Mouse (Mus musculus) brain, embryonic 18.5 days (tissue): Measurements from ENCODE around the gene Mfng.
A peak's percentile ranks its signal among the peaks of the same experiment; 100 is the strongest.

Source experiments
- DNase-seq: peaks from one replicate; pipeline ENCODE4 v3.0.0-alpha.2; 2012; ENCODE audit warnings: low read depth, low spot score

Mfng gene

DNA sequence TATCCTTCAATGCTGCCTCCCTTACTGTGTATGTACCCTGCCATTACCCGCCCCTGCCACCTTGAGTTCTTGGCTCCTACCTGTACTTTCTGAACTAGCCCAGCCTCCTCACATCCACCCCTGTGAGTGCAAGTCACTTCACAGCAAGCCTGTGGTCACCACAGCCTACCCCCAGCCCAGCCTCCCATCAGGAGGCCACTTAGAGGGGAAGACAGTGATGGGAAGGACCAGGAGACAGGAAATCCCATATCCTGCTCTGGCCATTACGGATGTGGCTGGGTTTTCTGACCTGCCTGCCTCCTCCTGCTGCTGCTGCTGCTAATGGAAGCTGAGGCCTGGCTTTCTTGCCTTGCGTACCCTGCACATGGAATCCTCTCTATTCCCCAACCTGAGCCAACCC is 14.8 kb upstream of the Mfng start:
- DNase-seq = no peak

- DNase-seq = no peak
Measured at GRCm38 (mm10) chr15:78787287-78787856, 14.1 kb upstream of the Mfng start.

- no peak for DNase-seq
Measured at GRCm38 (mm10) chr15:78786411-78786818, 13.1 kb upstream of the Mfng start.

GRCm38 (mm10) chr15:78785961-78786360 is 12.7 kb upstream of the Mfng start:
- no peak for DNase-seq

DNA sequence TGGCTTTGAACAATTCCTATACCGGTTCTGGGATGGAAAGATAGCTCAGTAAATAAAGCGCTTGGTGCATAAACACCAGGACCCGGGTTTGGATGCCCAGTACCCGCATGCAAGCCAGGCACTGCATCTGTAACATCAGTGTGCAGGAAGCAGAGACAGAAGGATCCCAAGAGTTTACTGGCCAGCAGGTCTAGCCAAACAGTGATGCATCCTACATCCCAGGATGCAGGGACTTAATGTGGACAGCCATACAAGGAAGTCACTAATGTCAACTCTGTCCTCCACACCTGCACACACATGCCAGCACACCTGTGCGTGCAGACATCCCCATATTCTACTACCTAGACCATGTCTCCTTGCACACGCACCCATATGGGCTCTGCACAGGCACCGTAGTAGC is 12.0 kb upstream of the Mfng start:
- no peak for DNase-seq

DNA sequence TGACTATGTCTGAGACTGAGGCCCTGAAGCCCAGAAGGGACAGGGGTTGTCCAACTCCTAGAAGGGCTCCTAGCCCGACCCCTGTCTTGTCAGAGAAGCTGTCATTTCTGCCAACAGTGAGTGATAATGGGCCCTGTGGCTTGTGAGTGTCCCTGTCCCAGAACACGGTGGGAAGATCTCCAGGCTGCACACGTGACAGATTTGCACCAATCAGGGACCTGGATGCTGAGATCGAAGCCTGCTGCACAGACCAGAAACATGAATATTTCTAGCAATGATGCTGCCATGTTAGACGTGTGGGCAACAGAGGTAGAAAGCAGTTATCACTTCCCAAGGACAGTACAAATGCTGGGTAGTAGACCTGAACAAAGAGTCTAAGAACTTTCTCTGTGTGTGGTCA is 11.2 kb upstream of the Mfng start:
- no peak for DNase-seq

DNA sequence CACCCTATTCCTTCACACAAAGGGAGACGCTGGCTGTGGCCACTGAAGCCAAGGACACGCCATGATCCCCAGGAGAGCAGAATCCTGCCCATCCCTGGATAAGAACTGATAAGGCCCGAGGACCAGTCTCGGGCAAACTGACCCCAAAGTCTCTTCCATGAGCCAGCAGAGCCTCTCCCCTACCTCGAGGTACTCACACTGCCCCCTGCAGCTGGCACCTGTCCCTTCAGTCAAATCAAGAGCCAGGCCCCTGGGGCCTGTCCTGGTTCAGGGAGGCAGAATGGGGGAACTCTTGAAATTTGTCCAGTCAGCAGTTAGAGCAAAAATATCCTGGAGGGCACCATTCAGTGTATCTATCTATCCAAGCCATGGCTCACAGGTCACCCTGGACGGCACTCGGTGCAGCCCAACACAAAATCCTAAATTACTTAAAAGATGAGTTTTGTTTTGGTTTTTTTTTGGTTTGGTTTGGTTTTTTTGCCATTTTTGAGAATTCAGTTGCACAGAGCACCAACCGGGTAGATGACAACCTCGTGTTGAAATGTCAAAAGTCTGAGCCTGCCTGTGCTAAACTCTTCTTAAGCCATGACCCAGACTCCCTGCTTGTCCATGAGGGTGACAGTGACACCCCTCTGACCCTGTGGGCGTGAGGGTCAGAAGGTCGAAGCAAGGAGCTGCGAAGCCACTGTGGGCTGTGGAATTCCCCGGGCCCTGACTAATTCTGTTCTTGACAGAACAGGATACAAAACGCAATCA is 9.3 kb upstream of the Mfng start:
- no peak for DNase-seq

GRCm38 (mm10) chr15:78780908-78781307 is 7.6 kb upstream of the Mfng start:
- no peak for DNase-seq

DNA sequence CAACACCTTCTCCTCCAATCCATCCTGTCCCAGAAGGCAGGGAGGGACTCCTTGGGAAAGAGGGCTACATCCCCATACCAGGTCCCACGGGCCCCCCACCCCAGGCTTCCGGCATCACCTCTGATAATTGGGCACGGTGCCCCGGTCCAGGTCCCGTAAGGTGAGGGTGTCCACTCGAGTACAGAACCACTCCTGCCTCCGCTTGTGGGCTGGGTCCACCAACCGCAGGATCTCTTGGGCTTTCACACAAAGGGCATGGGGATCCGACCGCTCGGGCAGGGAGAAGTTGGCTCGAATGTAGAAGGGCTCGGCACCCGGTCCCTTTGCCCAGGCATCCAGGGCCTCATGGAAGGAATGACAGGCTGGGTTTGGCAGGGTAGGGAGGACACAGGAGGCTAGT is 7.1 kb upstream of the Mfng start:
- DNase-seq = no peak

DNA sequence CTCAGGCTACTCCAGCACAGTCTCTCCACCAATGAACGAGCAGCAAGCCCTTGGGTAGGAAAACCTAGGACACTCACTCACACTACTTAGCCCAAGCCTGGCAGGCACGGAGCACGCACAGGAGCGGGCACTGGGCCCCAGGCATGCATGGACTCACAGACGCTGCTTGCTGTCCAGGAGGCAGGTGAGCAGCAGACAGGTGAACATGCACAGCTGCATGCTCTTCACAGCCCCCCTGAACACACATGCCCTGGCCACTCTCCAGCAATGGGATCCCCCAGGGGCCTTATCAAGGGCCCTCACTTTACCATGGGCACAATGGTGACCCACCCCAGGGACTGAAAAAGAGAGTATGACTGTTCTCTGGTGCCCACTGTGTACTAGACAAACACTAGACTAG is 6.4 kb upstream of the Mfng start:
- no peak for DNase-seq

DNA sequence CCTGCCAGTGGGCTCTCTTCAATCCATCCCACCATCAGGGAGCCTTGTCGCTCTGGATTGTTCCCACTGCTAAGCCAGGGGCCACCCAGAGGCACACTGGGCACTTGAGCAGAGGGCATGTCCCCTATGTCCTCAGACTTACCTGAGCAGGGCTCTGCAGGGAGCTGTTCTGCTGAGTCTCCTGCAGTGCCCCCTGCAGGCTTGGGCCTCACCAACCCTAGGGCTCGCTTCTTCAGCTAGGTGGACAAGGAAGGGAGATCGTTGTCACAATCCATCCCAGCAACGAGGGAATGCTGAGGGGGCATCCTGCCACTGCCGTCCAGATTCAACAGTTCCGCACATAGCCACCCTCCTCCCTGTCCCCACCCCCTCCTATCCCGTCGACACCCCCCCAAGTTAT is 6.0 kb upstream of the Mfng start:
- DNase-seq = no peak

- DNase-seq = peak; percentile 39
Measured at GRCm38 (mm10) chr15:78778077-78778870, 5.0 kb upstream of the Mfng start.

- no peak for DNase-seq
Measured at GRCm38 (mm10) chr15:78772856-78773255, 419 bp downstream of the Mfng start.

- DNase-seq = no peak
Measured at GRCm38 (mm10) chr15:78772368-78772763, 909 bp downstream of the Mfng start.

DNA sequence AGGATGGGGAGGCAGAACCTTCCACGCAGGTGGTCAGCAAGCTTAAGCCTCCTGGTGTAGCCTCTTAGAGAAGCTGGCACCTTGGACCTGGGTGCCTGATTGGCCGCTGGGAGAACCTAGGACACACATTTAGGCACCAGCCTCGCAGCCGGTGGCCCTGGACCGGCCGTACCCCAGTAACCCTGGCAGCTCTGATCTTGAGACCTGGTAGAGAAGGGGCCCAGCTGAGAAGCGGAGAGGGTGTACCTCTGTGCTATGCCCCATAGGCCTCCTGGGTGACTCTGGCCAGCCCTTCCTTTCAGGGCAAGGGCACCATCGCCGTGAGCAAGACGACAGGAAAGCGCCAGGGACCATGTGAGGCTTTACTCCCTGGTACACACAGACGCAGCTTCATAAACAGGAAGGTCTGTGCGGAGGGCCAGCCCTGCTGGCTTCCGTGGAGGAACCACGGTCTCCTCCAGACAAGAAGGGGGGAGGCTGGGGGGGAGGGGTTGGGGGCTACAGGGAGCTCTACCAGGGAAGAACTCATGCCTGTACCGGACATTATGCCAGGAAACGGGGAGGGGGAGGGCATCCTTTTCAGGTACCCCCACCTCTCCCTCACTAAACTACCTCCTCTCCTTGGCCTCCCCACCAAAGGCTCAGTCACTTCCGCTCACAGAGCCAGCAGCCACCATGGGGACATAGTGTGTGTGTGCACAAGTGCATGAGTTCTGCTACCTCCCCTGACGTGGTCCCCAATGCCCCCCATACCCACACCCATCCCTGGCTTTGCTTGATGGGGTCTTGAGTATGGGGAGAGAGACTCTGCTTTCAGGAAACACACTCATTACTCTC is 1.5 kb downstream of the Mfng start:
- DNase-seq = no peak

- peak; percentile 37 for DNase-seq
Measured at GRCm38 (mm10) chr15:78770983-78771355, 2.3 kb downstream of the Mfng start.

DNA sequence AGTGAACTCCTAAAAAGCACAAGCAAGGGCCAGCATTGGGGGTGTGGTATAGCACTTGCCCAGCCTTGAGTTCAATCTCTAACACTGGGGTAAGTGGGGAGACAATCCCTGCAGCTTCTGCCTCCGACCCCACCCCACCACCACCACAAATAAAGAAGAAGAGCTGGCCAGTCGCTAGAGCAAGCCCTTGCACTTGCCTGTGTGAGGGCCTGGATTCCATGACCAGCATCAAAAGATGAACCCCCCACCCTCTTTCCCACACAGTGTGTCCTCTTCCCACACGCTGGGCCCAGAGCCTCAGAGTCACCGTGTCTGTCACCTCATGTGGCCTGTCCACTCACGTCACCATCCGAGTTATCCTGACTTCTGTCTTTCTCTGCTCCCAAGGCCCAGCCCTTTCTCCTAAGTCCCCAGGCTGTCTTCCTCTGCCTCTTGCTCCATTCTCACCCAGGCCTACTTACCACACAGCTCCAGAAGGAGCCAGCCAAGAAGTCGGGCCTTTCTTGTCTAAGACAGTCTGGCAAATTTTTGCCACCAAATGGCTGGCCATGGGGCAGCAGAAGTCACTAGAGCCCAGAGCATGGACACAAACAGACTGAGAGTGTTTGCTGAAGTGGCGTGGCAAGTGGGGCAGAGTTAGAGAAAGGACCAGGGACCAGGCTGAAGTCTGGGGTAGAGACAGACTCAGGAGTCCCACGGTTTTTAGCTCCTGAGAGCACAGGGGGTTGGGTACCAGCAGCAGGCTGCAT is 2.9 kb downstream of the Mfng start:
- DNase-seq = no peak

DNA sequence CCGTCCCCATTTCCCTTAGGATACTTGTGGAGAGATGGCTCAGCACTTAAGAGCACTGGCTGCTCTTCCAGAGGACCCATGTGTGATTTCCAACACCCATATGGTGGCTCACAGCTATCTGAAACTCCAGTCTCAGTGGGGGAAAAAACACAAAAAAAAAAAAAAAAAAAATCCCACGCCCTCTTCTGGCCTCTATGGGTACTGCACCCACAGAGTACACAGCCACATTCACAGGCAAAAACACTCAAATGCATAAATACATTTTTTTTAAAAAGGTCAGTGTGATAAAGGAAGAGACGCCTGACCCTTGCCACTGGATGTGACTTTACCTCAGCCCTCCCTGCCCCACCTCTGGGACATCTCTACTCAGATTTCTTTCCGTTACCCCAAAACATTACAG is 4.2 kb downstream of the Mfng start:
- DNase-seq = no peak

GRCm38 (mm10) chr15:78763704-78764103 is 9.6 kb downstream of the Mfng start:
- no peak for DNase-seq

DNA sequence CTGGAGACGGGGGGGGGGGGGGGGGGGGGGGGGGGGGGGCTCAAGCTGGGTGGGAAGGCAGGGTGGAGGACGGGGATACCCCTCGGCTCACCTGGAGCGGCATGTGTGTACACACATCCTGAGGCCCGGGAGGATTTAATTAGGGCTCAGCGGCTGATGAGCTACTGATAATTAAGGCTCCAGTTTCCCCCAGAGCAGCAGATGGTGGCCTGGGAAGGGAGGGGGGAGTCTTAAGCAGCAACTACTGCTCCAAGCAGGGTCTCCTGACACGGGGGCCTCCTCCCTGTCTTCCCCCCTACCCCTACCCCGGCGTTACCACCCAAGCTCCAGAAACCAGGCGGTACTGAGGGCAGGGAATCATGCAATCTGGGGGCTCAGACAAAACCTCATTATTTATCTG is 10.1 kb downstream of the Mfng start:
- no peak for DNase-seq

GRCm38 (mm10) chr15:78761112-78761511 is 12.2 kb downstream of the Mfng start:
- DNase-seq = no peak
